Mouse (Mus musculus) lung, postnatal 10 days (tissue): ENCODE results near the gene Tmem145.
"Not testable (repeated sequence)": the region's sequence is repeated elsewhere in the genome, so short reads cannot be mapped to it uniquely, and the experiment has no call there.

Experiments used
- DNase-seq: peaks from one replicate; pipeline ENCODE4 v3.0.0; 2021

Tmem145 gene

DNA sequence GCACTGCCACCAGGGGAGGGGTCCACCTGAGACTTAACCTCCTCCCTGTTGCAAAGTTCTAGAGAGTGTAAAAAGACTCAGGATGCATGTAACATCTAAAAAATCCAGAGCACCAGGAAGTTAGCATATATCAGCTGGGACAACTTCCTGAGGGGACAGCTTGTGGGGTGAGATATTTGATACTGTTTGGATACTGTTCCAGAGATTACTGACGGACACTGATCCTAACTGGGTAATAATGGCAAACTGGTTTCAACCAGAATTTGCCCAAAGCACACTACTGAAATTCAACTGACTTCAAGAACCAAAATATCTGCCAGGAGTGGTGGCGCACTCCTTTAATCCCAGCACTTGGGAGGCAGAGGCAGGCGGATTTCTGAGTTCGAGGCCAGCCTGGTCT lies 11.4 kb upstream of the Tmem145 start:
- no peak for DNase-seq

DNA sequence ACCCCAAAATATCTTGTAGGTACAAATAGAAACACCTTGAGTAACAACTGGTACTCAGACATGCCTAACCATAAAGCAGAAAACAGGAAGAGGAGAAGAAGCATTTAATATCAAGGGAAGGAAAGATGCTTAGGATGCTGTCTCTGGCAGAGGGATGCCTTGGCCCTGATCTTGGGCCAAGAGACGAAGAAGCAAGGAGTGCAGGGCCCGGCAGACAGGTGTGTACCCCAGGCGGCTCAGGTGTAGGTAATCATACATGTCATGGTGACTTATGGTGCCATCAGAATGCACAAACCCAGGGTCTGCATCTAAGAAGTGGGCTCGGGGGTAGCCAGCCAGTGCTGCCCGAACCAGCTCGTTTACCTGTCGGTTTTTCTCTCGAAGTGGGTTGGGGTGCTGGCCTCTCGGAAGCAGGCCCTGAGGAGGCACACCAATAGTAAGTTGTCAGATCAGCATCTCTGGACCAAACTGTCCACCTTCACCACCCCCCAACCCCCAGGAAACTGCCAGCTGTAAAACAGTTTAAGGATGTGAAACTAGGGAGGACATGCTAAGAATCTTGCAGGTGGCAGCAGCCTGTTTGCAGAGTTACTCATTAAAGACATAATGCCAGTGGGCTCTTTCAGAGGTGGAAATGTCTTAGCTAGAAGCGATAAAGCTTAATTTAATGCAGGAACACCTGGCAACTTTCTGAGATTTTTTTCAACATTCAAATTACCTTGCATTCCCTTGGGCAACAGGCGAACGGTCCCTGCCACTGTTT lies 10.8 kb upstream of the Tmem145 start:
- DNase-seq: peak; percentile 2

DNA sequence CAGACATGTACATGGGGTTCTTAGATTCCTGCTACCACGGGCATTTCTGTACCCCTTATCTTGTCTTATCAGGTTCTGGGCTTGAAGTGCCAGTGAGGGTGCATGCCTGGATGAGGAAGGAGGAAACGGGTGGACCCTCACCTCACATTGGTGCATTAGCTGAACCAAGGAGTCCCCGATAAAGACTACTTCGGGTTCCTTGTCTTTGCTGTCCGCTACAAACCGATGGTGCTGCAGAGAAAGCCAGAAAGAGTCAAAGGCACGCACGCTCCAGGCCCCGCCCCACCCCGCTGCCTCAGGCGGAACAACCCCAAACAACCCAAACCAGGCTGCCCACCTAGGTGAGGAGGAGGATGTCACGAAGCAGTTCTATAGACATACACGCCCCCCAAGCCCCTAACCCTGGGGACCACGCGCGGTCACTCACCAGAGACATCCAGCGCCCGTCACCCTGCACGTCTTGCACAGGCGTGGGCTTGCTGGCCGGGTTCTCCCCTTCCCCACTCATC lies 8.9 kb upstream of the Tmem145 start:
- DNase-seq: peak; percentile 53

DNA sequence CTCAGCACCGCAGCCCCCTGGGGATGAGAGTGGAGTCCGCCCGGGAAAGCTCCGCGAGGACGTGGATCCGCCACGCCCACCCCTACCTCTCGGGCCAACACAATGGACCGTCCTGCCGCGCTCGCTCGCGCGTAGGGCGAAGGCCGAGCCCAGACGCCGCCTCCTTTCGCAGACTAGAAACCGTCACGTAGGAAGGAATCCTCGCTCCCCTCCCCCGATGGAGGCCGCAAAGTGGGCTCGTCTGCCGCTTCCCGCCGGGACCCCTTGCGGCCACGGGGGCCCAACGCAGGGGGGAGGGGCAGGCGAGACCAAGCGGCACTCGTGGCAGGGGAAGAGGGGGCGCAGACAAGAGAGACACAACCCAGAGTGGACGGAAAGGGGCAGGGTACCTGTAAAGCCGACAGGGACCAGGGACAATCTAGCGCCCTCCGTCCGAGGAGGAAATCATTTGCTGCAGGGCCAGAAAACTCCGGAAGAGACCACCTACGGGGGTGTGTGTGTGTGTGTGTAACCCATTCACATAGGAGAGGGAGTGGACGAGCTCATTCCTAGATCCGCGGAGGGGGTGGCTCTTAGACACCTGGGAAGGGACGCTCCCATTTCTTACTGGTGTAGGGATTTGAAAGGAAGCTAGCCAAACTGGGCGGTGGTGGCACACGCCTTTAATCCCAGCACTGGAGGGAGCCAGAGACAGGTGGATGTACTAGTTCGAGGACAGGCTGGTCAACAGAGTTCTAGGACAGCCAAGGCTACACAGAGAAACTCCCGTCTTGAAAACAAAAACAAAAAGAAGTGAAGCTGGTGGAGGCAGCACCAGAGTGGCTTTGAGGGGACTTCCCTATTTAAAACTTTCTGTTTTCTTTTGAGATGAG lies 8.2 kb upstream of the Tmem145 start, which contains the start of gene Pafah1b3:
Gene Pafah1b3, minus strand, starts transcription at position 533 of the 872 bp plus-strand sequence.
- DNase-seq: peak; percentile 86

DNA sequence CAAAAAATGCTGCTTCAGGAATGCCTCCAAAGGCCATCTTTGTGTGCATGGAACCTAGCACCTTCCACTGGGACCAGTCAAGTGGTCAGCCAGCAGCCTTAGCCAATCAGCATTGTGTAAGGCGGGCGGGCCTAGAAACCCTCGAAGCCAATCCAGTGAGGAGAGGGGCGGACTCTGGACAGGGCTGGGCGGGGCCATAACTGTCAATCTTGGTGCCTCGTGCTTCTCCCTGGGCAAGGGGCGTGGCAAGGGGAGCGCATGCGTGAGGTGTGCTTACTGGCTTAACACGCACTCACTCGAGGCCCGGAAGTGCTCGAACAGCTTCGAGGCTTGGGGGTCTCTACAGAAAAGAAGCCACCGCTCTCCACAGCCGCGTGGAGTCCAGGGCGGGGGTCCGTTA lies 4.8 kb upstream of the Tmem145 start, which contains the start of gene Prr19:
Gene Prr19, plus strand, starts transcription at position 349 of the 400 bp plus-strand sequence.
- peak; percentile 57 for DNase-seq

DNA sequence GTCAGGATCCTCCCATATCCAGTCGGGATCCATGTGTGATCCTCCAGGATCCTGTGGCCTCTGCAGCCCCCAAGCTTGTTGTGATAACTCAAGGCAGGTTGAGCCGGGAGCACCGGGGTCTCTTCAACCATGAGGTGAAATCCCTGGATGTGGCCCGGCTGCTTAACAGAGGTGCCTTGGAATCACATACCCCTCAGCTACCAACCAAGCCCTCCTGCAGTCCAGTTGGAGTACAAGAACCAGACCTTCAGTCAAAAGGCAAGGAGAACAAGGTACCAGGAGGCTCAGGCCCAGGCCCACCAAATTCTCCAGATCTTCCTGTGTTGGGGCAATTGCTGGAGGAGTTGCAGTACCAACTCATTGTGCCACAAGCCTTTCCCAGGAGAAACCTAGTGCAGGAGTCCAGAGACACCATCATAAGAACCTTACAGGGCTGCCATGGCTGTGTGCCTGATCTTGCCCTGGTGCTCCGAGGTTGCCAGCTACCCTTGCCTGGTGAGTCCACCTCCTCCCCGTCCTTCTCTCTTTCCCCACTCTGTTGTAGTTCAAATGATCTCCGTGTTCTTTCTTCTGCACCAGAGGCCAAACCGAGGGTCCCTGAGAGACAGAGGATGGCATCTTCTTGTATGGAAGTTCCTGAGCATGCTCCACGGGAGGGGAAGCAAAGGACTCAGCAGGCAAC lies 2.8 kb upstream of the Tmem145 start:
- no peak for DNase-seq

DNA sequence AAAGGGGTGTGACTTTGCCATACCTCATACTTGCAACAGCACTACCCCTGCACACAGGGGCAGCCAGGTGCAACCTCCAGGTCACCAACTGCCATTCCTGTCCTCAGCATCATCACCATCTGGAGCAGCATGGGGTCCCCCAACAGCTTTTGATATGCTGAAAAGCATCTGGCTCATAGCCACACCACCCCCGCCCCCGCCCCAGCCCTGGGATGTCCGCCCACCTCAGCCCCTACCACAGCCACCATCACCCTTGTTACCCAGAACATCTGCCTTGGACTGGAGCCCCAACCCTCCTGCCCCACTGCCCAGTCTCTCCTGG lies 2.3 kb upstream of the Tmem145 start:
- DNase-seq: no peak

DNA sequence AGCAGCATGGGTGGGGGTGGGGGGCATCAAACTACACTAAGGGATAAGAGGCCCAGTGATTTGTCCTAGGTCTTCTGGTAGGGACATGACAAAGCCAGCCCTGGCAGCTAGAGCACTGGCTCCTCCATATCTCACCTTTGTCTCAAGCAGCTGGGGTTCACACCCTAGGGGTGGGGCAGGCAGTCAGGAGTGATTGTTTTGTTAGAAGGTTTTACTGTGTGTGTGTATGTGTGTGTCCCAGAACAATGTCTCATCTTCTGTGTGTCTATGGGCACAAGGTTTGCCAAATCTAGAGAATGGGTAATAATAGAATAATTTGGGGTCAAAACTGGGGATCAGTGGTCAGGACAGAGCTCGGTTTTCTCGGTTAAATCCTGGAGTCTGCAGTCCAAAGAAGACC lies 425 bp upstream of the Tmem145 start:
- DNase-seq: no peak

DNA sequence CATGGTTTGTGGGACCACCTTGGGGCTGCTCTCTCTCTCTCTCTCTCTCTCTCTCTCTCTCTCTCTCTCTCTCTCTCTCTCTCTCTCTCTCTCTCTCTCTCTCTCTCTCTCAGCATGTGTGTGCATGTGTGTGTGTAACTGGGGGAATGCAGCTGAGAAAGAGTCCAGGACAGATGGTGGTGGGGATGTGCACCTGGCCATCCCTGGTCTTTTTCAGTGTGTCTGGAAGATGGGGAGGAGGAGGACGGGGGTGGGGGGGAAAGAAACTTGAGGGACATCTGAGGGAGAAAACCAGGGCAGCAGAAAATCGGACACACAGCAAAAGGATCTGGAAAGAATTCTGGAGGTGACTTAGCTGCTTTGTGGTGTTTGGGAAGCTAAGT lies 699 bp downstream of the Tmem145 start:
- no peak for DNase-seq

DNA sequence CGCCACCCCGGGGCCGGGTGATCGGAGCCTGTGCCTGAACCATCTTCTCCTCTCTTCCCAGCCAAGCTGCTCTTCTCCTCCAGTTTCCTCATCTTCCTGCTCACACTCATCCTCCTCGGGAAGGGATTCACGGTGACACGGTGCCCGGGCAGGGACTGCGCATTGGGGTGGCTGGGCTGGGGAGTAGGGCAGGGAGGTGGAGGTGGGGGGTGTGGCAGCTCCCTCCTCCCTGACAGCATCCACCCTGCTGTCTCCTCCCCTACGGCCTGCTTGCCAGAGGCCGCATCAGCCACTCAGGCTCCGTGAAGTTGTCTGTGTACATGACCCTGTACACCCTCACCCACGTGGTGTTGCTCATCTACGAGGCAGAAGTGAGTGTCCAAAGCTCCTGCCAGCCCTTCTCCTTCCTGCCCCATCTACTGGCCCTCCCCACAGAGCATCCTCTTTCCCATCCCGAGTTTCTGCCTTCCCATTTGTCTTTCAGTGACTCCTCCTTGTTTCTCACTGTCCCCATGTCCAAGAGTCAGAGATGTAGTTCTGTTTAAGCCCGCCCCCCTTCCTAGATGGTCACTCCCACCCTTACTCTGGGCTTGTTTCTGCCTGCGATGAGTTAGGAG lies 2.9 kb downstream of the Tmem145 start:
- no peak for DNase-seq

DNA sequence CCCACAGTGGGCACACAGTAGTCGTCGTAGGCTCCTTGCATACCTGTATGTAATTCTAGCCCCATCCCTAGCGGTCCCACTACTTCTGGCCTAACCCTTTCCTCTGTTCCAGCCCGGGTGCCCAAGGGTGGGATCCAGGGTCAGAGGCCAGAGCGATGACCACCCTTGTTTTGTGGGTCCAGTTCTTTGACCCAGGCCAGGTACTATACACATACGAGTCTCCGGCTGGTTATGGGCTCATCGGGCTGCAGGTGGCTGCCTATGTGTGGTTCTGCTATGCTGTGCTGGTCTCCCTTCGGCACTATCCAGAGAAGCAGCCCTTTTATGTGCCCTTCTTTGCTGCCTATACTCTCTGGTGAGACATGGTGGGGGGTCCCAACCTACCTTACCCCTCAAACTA lies 3.5 kb downstream of the Tmem145 start:
- no peak for DNase-seq

DNA sequence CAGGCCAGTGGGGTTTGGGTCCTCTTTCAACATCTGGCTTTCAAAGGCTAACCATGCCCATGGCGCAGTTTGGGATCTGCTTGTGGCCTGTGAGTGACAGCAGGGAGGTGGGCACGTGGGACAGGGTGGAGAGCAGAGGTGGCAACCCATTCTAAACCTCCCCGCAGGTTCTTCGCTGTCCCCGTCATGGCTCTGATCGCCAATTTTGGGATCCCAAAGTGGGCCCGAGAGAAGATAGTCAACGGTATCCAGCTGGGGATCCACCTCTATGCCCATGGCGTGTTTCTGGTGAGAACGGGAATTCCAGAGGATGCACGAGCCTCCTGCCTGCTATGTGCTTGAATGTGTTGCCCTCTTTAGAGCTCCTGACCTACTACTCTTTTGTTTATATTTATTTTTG lies 5.3 kb downstream of the Tmem145 start:
- no peak for DNase-seq

DNA sequence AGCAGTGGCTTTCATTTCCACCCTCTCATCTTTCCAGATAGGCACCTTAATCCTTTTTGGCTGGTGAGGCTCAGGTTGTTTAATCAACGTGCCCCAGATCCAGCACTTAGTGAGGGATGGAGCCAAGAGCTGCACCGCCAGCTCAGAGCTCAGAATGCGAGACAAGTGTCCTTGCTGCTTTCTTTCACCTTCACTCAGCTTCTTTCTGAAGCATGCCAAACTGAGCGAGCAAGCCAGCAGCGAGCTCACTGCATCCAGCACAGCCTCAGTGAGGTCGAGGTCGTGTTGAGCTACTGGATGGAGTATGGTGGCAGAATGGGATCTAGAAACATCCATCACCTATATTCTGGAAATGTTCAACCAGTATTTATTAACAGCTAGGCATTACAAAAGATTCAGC lies 7.4 kb downstream of the Tmem145 start:
- no peak for DNase-seq

DNA sequence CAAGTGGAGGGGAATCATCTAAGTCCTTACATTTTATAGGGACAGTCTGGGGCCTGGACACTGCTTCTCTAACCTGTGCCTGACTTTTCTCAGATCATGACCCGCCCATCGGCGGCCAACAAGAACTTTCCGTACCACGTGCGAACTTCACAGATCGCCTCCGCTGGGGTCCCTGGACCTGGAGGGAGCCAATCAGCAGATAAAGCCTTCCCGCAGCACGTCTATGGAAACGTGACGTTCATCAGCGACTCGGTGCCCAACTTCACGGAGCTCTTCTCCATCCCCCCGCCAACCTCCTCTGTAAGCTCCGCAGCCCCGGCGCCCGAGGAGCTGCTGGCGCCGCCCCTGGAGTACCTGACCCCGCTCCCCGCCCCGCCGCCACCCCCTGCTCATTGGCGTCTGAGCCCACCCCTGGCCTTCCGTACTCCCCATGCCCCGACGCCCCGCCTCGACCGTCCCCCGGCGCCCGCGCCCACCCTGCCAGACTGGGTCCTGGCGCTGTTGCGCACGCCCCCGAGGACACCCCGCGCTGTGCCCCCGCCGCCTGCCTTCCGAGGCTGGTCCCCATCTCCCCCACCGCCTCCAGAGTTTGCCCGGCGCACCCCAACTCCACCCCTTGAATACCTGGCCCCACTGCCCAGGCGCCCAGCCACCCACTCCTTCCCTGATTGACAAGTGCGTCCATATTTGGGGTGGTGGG lies 8.8 kb downstream of the Tmem145 start:
- no peak for DNase-seq

DNA sequence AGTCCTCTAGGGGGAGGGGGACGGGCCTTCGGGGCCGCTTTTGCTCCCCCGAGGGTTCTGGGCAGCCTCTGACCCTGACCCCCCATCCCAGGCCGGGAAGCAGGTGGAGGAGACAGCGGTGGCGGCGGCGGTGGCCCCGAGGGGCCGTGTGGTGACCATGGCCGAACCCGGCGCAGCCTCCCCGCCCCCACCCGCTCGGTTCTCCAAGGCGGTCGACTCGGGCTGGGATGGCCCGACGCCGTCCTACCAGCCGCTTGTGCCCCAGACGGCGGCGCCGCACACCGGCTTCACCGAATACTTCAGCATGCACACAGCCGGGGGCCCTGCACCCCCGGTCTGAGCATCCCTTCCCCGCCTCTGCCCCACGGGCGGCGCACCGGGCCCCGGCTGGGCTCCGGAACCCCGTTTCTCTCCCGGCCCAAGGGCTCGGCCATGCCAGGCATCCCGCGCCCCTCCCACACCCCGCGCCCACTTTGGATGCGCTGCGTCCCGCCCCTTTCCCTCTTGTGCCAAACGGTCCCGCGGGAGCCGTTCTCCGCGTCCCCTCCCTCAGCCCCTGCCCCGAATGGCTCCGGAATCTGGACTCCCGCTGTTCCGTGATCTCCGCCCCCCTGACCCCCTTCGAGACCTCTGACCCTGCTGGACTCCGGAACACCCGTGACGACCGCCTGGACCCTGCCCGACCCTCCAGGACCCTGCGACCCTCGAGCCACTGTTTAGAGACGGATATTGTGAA lies 9.6 kb downstream of the Tmem145 start:
- peak; percentile 47 for DNase-seq

DNA sequence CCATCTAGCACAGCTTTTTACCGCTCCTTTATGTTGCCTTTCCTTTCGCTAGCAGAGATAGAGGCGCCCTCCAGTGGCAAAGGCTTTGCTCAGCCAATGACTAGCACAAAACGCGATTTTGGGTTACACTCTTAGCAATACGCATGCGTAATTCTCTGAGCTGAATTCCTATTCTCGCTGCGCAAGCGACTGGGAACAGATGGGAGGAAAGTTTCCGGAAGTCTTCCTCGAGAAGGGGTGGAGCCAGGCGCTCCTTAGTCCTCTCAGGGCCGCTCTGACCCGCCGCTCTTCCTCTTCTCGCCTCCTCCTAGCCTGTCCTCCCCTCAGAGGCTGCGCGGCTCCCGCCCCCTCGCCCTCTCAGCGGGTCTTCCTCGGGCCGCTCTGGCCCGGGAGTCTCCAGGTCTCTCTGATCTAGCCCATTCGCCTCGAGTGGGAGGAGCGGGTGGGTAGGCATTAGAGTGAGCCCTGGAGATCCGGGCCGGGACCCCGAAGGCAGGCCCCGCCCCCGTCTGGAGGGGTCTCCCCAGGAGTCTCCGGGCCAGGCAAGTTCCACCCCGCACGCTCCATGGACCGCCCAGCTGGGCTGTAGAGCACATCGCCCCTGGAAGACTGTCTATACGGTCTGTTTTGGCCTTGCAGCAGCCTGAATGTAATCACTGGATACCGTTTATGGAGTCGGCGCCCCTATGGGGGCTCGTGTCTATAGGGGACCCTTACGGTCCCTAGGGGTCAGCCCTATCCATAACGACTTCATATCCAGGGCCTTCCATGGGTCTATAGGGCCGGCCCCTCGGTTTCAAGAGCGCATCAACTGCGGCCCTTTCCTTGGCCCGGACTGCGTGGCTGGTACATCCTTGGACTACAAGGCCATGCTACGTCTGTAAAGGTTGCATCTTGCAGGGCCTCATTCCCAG lies 10.9 kb downstream of the Tmem145 start, which contains the start of gene Megf8:
Gene Megf8, plus strand, starts transcription at position 633 of the 914 bp plus-strand sequence.
- DNase-seq: peak; percentile 99

DNA sequence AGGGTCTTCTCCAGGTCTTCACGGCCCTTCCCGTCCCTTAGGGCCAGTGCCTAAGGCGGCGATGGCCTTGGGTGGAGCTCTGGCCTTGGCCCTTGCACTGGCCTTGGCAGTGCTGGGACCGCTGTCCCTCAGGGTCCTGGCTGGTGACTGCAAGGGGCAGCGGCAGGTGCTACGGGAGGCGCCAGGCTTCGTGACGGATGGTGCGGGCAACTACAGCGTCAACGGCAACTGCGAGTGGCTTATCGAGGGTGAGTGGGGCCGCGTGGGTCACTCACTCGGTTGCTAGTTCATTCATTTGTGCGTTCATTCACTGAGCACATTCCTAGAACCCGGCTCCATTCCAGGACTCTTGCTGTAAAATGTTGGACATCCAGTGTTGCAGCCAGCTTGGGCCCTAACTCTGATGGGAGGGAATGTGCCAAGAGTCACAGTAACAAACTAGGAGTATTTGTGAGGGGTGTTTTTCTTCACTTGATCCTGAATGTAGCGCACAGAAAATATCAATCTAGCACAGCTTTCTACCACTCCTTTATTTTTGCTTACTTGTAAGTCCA lies 11.6 kb downstream of the Tmem145 start:
- peak; percentile 28 for DNase-seq

DNA sequence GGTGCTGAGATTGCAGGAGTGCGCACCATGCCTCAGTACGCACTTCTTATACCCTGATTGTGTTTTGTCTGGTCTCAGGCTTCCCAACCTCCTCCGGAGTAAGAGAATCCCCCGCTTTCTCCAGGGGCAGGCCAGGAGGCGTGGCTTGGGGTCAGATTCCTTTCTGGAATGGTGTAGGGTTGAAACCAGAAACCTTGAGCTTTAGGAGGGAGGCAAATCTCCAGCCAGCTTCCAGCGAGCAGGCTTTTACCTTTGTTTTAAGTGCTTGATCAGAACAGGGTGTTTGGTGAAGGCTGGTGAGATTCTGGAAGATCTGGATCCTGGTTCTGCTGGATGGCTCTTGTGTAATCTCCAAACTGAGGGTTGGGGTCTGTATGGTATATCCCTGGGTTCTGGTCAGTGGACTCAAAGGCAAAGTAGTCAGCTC lies 16.2 kb downstream of the Tmem145 start:
- DNase-seq: peak; percentile 55

DNA sequence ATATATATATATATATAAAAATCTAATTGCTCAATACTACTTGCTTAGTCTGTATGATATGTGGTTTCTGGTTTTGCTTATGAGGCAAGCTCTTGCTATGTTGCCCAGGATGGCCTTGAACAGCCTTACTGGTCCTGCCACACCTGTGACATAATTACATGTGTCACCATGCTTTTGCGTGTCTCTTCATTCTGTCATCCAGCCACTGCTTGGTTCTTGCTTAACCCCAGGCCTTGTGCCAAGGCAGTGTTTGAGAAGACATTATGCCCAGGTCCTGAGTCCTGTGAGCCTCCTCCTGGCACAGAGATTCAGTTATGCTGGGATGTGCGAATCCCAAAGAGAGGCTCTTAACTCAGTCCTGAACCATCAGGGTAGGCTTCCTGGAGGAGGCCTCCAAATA lies 17.3 kb downstream of the Tmem145 start:
- no peak for DNase-seq

DNA sequence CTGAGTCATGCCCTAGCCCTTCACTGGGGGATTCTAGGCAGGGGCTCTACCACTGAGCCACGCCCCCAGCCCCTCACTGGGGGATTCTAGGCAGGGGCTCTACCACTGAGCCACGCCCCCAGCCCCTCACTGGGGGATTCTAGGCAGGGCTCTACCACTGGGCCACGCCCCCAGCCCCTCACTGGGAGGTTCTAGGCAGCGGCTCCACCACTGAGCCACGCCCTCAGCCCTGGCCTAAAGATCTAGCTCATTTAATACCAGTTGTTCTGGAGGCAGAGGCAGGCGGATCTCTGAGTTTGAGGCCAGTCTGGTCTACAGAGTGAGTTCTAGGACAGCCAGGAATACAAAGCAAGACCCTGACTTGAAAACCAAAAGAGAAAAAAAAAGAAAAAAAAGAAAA lies 19.5 kb downstream of the Tmem145 start:
- not testable (repeated sequence) for DNase-seq
